18 mouse cellular contexts compared by ENCODE assay signal in genomic region chr11:118898643-118899042, GRCm38 (mm10). TPM values are rescaled to one million over a fixed set of nuclear protein-coding genes. Genes with fewer than 3 reads are reported as not detected.
DNase-seq lines count a peak whose midpoint lies in the region; TF ChIP-seq lines count a peak whose summit lies in the region.
"Had no signal": no experiment of that assay in that cellular context is flagged by ENCODE, and none has a peak within 500 bp of the region (broad histone marks: within the 10 kb centered on the region; RNA-seq: fewer than 3 reads in every experiment).

No protein-coding gene starts in this region.

- peak; percentile 55 to 62 for DNase-seq in cerebellum, adult 2 months
- DNase-seq in cerebellum, postnatal 10 days: no peak
- DNase-seq in kidney, adult 8-10 months: peak; percentile 9 to 43
- no peak for DNase-seq in kidney, postnatal 4 days
- DNase-seq in cerebellum, adult 9-11 months: peak; percentile 58
- peak; percentile 10 to 66 for DNase-seq in kidney, postnatal 25 days
- no peak for DNase-seq in adrenal gland, postnatal 36 days
- DNase-seq in lung, postnatal 10 days: no peak
- DNase-seq: adrenal gland, adult 2 months; forebrain, postnatal 0 days; gastrocnemius, adult 2 months; heart, adult 18-20 months; right cerebral cortex, postnatal 14 days had no signal

- peak overlapping the region; percentile 92 for H3K27ac ChIP-seq in cerebellum, adult 2 months (ENCODE audit: insufficient read depth, low read length)
- H3K27ac ChIP-seq: embryonic facial prominence, embryonic 13.5 days; gastrocnemius, adult 2 months; heart, embryonic 15.5 days; limb, embryonic 12.5 days; liver, embryonic 14.5 days had no signal

- H3K27me3 ChIP-seq in cerebellum, adult 2 months (ENCODE audit: control insufficient read depth, insufficient read depth, low read length): no peaks in the 10 kb centered on the region

- peaks cover 76% of the 10 kb centered on the region for H3K4me1 ChIP-seq in cerebellum, adult 2 months (ENCODE audit: control insufficient read depth, insufficient read depth, low read length)
- H3K4me1 ChIP-seq: heart, embryonic 15.5 days had no signal

- TF ChIP-seq POLR2A in cerebellum, adult 2 months (IDR thresholded peaks at IDR 0.05; ENCODE audit: borderline replicate concordance, insufficient read depth, low read length): no peak

- H3K4me3 ChIP-seq in cerebellum, adult 2 months (replicated peaks; ENCODE audit: insufficient read depth, low read depth, low read length): peak overlapping the region; percentile 35
- H3K4me3 ChIP-seq: embryonic facial prominence, embryonic 13.5 days; gastrocnemius, adult 2 months; heart, embryonic 15.5 days; limb, embryonic 12.5 days had no signal

- TF ChIP-seq CTCF in cerebellum, adult 2 months (IDR thresholded peaks at IDR 0.05; ENCODE audit: borderline replicate concordance, insufficient read depth, low read depth, low read length): no peak

- WGBS in cerebellum, adult 2 months: 17% methylated on average over 11 of the region's 11 CpGs

RNA-seq across cellular contexts. Expression of gene Rbfox3, which starts 12.8 kb away (rescaled TPM):
- 163 and 201 TPM in 2 replicates for polyA plus RNA-seq in cerebellum, adult 2 months (2012; rRNA removed)
- 1 to 10 TPM; 5.5 to 6.0 TPM for total RNA-seq in adrenal gland, postnatal 36 days (2021)
- total RNA-seq: megakaryocyte progenitor cell, adult 5-6 weeks had no signal

Comparison
In these comparisons a context has a peak if more than half of its experiments do, and no peak if none do; other contexts are left out.
1. DNase-seq: peak in cerebellum, adult 2 months (2 of 2), kidney, adult 8-10 months (2 of 2), cerebellum, adult 9-11 months (single experiment) and kidney, postnatal 25 days (2 of 2); none in cerebellum, postnatal 10 days (0 of 2), kidney, postnatal 4 days (0 of 2), adrenal gland, postnatal 36 days (0 of 2) and lung, postnatal 10 days (single experiment).